Mouse (Mus musculus): ENCODE measurements around the gene Ddx18.

The Ddx18 gene

GRCm38 (mm10) chr1:121567521-121568489 lies at the start of gene Ddx18:
Ddx18 (minus strand) TSS chr1:121567989.
- peak; percentile 99 for DNase-seq

DNA sequence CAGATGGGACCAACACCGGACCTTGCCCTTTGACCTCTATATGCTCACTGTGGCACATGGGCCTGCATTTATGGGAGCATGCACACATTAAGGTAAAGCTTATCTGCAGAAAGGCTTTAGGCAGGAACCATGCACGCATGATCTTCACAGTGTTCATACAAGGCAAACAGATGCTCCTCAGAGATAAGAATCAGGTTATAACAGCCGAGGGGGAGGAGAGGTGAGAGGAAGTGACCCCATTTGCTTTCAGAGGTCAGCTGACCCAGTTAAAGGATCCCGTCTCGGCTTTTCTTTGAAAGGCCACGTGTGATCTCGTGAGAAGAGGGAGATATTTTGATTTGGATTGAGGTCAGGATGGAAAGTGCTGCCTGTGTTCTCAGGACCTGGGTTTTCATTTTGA lies 40.2 kb upstream of the Ddx18 start:
- no peak for DNase-seq

GRCm38 (mm10) chr1:121605118-121605517 lies 37.3 kb upstream of the Ddx18 start:
- DNase-seq, result no peak

DNA sequence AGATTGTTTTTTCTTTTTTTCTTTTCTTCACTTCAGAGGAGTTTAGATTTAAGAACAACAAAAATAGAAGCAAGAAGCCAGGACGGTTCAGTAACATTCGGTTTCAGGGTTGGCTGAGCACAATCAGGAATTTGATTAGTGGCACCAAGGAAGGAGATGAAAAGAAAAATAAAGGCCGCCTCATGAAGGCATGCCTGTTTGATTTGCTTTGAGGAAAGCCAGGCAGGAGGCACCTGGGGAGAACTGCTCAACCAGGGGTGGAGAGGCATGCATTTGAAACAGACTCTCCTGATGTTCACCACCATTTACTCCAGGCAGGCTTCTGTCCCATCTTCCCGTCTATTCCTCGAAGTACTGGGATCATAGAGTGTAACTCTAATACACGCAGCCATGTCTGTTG lies 34.1 kb upstream of the Ddx18 start:
- DNase-seq, result no peak

DNA sequence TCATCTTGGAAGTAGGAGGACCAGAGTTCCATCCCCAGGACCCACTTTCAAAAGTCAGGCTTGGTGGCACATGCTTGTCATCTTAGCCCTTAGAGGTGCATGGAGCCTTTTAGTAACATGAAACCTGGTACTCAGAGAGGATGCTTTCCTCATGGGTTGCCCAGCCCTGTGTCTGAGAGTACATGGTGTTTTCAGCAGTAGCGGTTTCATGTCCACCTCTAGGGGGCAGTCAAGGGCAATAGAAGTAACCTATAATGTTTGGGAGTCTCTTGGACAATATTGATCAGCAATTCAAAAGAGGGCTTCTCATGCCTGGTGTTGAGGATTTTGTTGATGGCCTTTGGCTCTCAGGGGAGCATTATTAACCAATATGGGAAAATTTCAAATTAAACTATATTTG lies 33.3 kb upstream of the Ddx18 start:
- DNase-seq, result no peak

DNA sequence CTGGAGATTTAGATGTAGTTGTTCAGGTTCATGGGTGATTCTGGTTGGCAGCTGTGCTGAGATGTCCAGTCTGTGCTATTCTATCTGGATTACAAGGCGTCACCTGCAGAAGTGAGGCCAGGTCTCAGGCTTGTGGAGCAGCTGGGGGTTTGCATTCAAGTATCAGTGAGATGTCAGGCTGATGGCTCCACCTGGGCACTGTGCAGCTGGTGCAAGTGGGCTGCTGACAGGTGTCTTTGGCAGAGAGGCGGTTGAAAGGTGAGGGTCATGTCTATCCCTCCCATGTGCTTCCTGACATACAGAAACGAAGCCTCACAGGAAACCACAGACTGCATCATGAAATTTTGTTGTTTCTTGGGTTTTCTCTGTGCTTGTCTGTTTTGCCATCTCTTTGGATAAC lies 30.6 kb upstream of the Ddx18 start:
- no peak for DNase-seq

GRCm38 (mm10) chr1:121596951-121597625 lies 29.3 kb upstream of the Ddx18 start:
- DNase-seq, result no peak

GRCm38 (mm10) chr1:121584838-121585237 lies 17.0 kb upstream of the Ddx18 start:
- DNase-seq, result no peak

- DNase-seq, result no peak
These were observed 13.5 kb upstream of the Ddx18 start for GRCm38 (mm10) chr1:121581133-121581855.

- no peak for DNase-seq
These were observed 9.7 kb upstream of the Ddx18 start for GRCm38 (mm10) chr1:121577491-121577890.

- DNase-seq, result no peak
These were observed 2.7 kb upstream of the Ddx18 start for GRCm38 (mm10) chr1:121570522-121570921.

- no peak for DNase-seq
These were observed 9.9 kb downstream of the Ddx18 start for GRCm38 (mm10) chr1:121557861-121558260.

GRCm38 (mm10) chr1:121551457-121551835 lies 16.3 kb downstream of the Ddx18 start:
- DNase-seq, result no peak

DNA sequence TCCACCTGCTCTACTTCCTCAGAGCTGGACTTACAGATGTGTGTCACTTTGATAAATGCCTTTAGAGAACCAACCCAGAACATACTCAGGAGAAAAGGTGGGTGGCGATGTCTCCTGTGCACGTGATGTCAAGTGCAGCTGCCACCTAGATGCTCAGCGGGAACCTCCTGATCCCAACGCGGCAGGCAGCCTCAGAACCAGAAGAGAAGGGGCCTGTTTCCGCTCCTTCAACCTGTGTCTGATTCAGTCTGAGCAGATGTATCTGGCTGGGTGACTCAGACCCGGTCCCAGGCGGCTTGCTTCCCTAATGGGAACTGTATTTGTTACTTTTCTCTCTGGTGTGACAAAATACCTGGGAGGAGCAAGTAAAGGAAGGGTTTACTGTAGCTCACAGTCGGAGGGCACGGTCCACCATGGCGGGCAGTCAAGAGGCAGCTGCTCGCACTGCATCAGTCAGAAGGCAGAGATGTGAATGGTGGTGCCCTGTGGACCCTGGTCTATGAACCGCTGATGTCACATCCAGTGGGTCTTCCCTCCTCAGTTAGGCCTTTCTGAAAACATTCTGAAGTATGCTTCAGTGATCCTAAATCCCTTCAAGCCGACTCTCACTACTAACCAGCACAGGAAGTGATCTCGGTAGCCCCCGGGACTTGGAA lies 16.9 kb downstream of the Ddx18 start:
- no peak for DNase-seq

- no peak for DNase-seq
These were observed 18.3 kb downstream of the Ddx18 start for GRCm38 (mm10) chr1:121549456-121549855.

DNA sequence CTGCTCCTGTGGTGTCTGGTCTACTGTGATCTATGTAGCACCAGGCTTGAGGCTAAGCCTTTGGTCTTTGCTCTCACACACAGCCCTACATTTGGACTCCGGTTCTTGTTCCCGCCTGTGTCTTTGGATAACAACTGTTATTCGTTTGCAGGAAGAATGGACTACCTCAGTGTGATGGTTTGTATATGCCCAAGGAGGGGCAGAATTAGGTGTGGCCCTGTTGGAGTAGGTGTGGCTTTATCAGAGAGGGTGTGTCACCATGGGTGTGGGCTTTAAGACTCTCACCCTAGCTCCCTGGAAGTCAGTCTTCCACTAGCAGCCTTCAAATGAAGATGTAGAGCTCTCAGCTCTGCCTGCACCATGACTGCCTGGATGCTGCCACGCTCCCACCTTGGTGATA lies 19.1 kb downstream of the Ddx18 start:
- DNase-seq, result no peak

DNA sequence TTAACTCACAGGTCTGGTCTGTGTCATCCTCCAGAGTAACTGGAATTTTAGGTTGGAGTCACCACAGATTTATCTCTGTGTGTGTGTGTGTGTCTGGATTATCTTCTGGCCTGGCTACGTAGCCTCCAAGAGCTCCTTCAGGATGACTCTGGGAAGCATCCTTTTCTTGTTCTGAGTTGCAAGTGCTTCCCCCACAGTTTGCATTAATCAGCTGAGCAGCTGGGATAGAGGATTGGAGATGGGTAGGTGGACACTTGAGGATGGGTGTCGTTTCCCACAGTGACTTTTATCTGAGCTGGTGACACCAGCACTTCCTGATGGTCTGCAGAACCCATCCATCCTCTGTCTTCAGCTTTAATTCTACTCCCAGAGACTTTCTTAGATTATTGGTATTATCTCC lies 20.9 kb downstream of the Ddx18 start:
- DNase-seq, result no peak

DNA sequence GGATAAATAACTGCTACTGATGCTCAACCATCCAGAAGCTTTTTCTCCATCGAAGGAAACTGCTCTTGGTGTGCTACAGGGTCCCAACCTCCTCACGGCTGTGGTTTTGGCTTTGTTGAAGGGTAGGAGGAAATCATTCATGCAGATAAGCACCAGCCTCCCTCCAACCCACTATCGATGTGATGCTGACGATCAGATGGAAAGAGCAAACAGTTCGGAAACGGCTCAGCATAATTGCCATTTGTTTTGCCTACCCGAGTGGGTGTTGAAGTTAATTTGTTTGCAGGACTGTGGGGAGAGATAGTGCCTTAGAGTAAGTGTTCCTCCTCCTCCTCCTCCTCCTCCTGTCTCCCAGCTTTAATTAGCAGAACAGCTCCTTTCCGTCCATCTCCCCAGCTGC lies 27.4 kb downstream of the Ddx18 start:
- DNase-seq, result no peak

GRCm38 (mm10) chr1:121531439-121531838 lies 36.4 kb downstream of the Ddx18 start:
- DNase-seq, result no peak

GRCm38 (mm10) chr1:121529286-121529685 lies 38.5 kb downstream of the Ddx18 start:
- no peak for DNase-seq

GRCm38 (mm10) chr1:121528399-121528720 lies 39.4 kb downstream of the Ddx18 start, which contains the start of gene Htr5b:
Htr5b (minus strand) TSS chr1:121528465.
- DNase-seq, result no peak

- DNase-seq, result no peak
These were observed 40.0 kb downstream of the Ddx18 start for GRCm38 (mm10) chr1:121527600-121528398.
